Mouse (Mus musculus) kidney, adult 2 months (tissue): ENCODE results near the gene Galnt14. TPM values are rescaled to one million over a fixed set of nuclear protein-coding genes. Genes with fewer than 3 reads are reported as not detected.

Experiments
- DNase-seq: peaks from one replicate; pipeline ENCODE4 v3.0.0; 2021
- H3K27ac ChIP-seq: fragments of 200-500 bp; 2 replicates; pipeline ENCODE4 v1.5.1; 2012; ENCODE audit warnings: low read depth, low read length, control low read depth, inconsistent platforms; ENCODE audit not compliant: insufficient read depth
- H3K27me3 ChIP-seq: fragments of 200-500 bp; replicated peaks from 2 replicates; pipeline ENCODE4 v1.6.1; 2012; ENCODE audit warnings: mild to moderate bottlenecking, moderate library complexity, low read length, inconsistent platforms; ENCODE audit not compliant: control insufficient read depth, insufficient read depth
- H3K36me3 ChIP-seq: fragments of 200-500 bp; 2 replicates; pipeline ENCODE4 v1.6.1; 2012; ENCODE audit warnings: mild to moderate bottlenecking, moderate library complexity, low read length, inconsistent platforms; ENCODE audit not compliant: control insufficient read depth, insufficient read depth
- H3K4me1 ChIP-seq: fragments of 200-500 bp; 2 replicates; pipeline ENCODE4 v1.6.1; 2011; ENCODE audit warnings: low read length; ENCODE audit not compliant: control insufficient read depth, insufficient read depth
- H3K4me3 ChIP-seq: fragments of 200-500 bp; 2 replicates; pipeline ENCODE4 v1.5.1; 2011; ENCODE audit warnings: mild to moderate bottlenecking, low read depth, low read length, control low read depth; ENCODE audit not compliant: insufficient read depth
- CTCF ChIP-seq: fragments of 200-500 bp; conservative IDR thresholded peaks from 2 replicates; pipeline ENCODE4 v1.5.1; 2011; ENCODE audit warnings: low read depth, mild to moderate bottlenecking, control low read depth, low read length, moderate library complexity, mixed read lengths; ENCODE audit not compliant: insufficient read depth, insufficient read length
- POLR2A ChIP-seq: fragments of 200-500 bp; IDR thresholded peaks from one replicate; pipeline ENCODE4 v1.6.1; 2011; ENCODE audit warnings: low read depth, low read length, control low read depth
- WGBS: fragments of 180-500 bp; shearing (Covaris S2); methylation state at CpG from one replicate; pipeline ENCODE4 v1.1.7; 2018; 5-methylcytosine and 5-hydroxymethylcytosine counted together
- polyA plus RNA-seq: library from polyadenylated mRNA; depleted of rRNA; stranded (reverse); fragments of >200 nt; gene quantifications from 2 replicates; pipeline ENCODE4 v1.2.3, GENCODE M21; 2012

The Galnt14 gene
- polyA plus RNA-seq, 1 experiment = 43.7 TPM

GRCm38 (mm10) chr17:73507804-73508535, 202.3 kb downstream of the Galnt14 start:
- H3K4me1 ChIP-seq = no peaks in the 10 kb centered on the region
- WGBS = 73% methylated on average over 13 of the region's 13 CpGs

GRCm38 (mm10) chr17:73504111-73504510, 206.1 kb downstream of the Galnt14 start:
- WGBS = 84% methylated on average over 4 of the region's 4 CpGs
- Histone ChIP-seq H3K36me3 (no peaks in the 10 kb centered on the region; the same call in 1 of the 2 replicates), H3K27me3 (no peaks in the 10 kb centered on the region), H3K4me3 (no peak overlapping the region), H3K4me1 (no peaks in the 10 kb centered on the region), H3K27ac (no peak overlapping the region)
- DNase-seq = no peak
- TF ChIP-seq POLR2A (no peak), CTCF (no peak)

More at GRCm38 (mm10) chr17:73507804-73508535, 202.3 kb downstream of the Galnt14 start:
- Histone ChIP-seq H3K4me3 (no peak overlapping the region), H3K27me3 (no peaks in the 10 kb centered on the region), H3K27ac (no peak overlapping the region), H3K36me3 (no peaks in the 10 kb centered on the region; the same call in 1 of the 2 replicates)
- no peak for DNase-seq
- no peak for TF ChIP-seq CTCF
- TF ChIP-seq POLR2A = no peak

- DNase-seq = no peak
- 83% methylated on average over 4 of the region's 4 CpGs for WGBS
- no peaks in the 10 kb centered on the region for H3K27me3 ChIP-seq
- no peak overlapping the region for H3K4me3 ChIP-seq
- H3K27ac ChIP-seq = no peak overlapping the region
- H3K4me1 ChIP-seq = no peaks in the 10 kb centered on the region
- no peaks in the 10 kb centered on the region; the same call in 1 of the 2 replicates for H3K36me3 ChIP-seq
- TF ChIP-seq CTCF = no peak
Observed at GRCm38 (mm10) chr17:73502613-73503012, 207.6 kb downstream of the Galnt14 start.

- DNase-seq = no peak
- Histone ChIP-seq H3K4me1 (no peaks in the 10 kb centered on the region), H3K36me3 (no peaks in the 10 kb centered on the region), H3K27me3 (no peaks in the 10 kb centered on the region), H3K27ac (no peak overlapping the region), H3K4me3 (no peak overlapping the region)
- 92% methylated on average over 4 of the region's 4 CpGs for WGBS
- TF ChIP-seq POLR2A (no peak), CTCF (no peak)
Observed at GRCm38 (mm10) chr17:73489519-73489918, 220.7 kb downstream of the Galnt14 start.

- no peak for TF ChIP-seq POLR2A
- TF ChIP-seq CTCF = no peak
- H3K36me3 ChIP-seq = no peaks in the 10 kb centered on the region
- no peak overlapping the region for H3K4me3 ChIP-seq
- 26% methylated on average over 13 of the region's 13 CpGs for WGBS
- no peaks in the 10 kb centered on the region for H3K27me3 ChIP-seq
- H3K4me1 ChIP-seq = no peaks in the 10 kb centered on the region
- H3K27ac ChIP-seq = no peak overlapping the region
- DNase-seq = peak; percentile 10
Observed at GRCm38 (mm10) chr17:73487792-73488191, 222.5 kb downstream of the Galnt14 start.

- DNase-seq = no peak
- Histone ChIP-seq H3K4me1 (no peaks in the 10 kb centered on the region), H3K27me3 (no peaks in the 10 kb centered on the region), H3K27ac (no peak overlapping the region), H3K36me3 (no peaks in the 10 kb centered on the region), H3K4me3 (no peak overlapping the region)
- TF ChIP-seq CTCF = no peak
- no peak for TF ChIP-seq POLR2A
- 72% methylated on average over 3 of the region's 3 CpGs for WGBS
Observed at GRCm38 (mm10) chr17:73487380-73487779, 222.9 kb downstream of the Galnt14 start.

- Histone ChIP-seq H3K36me3 (no peaks in the 10 kb centered on the region), H3K27ac (no peak overlapping the region), H3K4me1 (no peaks in the 10 kb centered on the region), H3K27me3 (no peaks in the 10 kb centered on the region), H3K4me3 (no peak overlapping the region)
- DNase-seq = no peak
- 60% methylated on average over 11 of the region's 11 CpGs for WGBS
- TF ChIP-seq CTCF (no peak), POLR2A (no peak)
Observed at GRCm38 (mm10) chr17:73477096-73478076, 232.9 kb downstream of the Galnt14 start.
